Mouse (Mus musculus) limb, embryonic 12.5 days (tissue): Measurements from ENCODE around the gene Unc13b. TPM values are rescaled to one million over a fixed set of nuclear protein-coding genes. Genes with fewer than 3 reads are reported as not detected.
A peak's percentile ranks its signal among the peaks of the same experiment; 100 is the strongest.

ENCODE experiments used
- ATAC-seq: fragments of 200-750 bp; cut with Nextera tagmentation; 2 replicates; pipeline ENCODE4 v1.8.0; 2017; ENCODE audit warnings: low read depth, moderate TSS enrichment; ENCODE audit not compliant: insufficient number of reproducible peaks, insufficient read depth, low FRiP score, low TSS enrichment
- H3K27ac ChIP-seq: fragments of 300-500 bp; sonication (generic); 2 replicates; pipeline ENCODE4 v1.5.1; 2016; ENCODE audit warnings: mild to moderate bottlenecking, moderate library complexity
- H3K27me3 ChIP-seq: fragments of 300-500 bp; sonication (generic); 2 replicates; pipeline ENCODE4 v1.6.1; 2016; ENCODE audit warnings: mild to moderate bottlenecking, moderate library complexity
- H3K36me3 ChIP-seq: fragments of 300-500 bp; sonication (generic); 2 replicates; pipeline ENCODE4 v1.6.1; 2016; ENCODE audit warnings: mild to moderate bottlenecking, moderate library complexity
- H3K4me1 ChIP-seq: fragments of 300-500 bp; sonication (generic); replicated peaks from 2 replicates; pipeline ENCODE4 v1.6.1; 2016
- H3K4me2 ChIP-seq: fragments of 300-500 bp; sonication (generic); 2 replicates; pipeline ENCODE4 v1.6.1; 2016; ENCODE audit warnings: mild to moderate bottlenecking, moderate library complexity
- H3K4me3 ChIP-seq: fragments of 300-500 bp; sonication (generic); replicated peaks from 2 replicates; pipeline ENCODE4 v1.5.1; 2016; ENCODE audit warnings: mild to moderate bottlenecking
- H3K9ac ChIP-seq: fragments of 300-500 bp; sonication (generic); replicated peaks from 2 replicates; pipeline ENCODE4 v1.6.1; 2016; ENCODE audit warnings: mild to moderate bottlenecking, moderate library complexity
- H3K9me3 ChIP-seq: fragments of 300-500 bp; sonication (generic); 2 replicates; pipeline ENCODE4 v1.6.1; 2016; ENCODE audit warnings: mild to moderate bottlenecking, moderate library complexity
- WGBS: fragments of 180-500 bp; shearing (Covaris S2); methylation state at CpG from one replicate; pipeline ENCODE4 v1.1.7; 2016; 5-methylcytosine and 5-hydroxymethylcytosine counted together
- polyA plus RNA-seq: library from polyadenylated mRNA; unstranded; fragments of >200 nt; fragmentation: Nextera tagmentation; extraction: Ambion mirVana; gene quantifications from 2 replicates; pipeline ENCODE4 v1.2.1, GENCODE M21; 2016

The Unc13b gene
- polyA plus RNA-seq, 1 experiment from 2014 or later: 3.5 TPM

- Histone ChIP-seq H3K9ac (no peak overlapping the region), H3K9me3 (no peaks in the 10 kb centered on the region), H3K4me2 (no peak overlapping the region), H3K4me3 (no peak overlapping the region), H3K36me3 (no peaks in the 10 kb centered on the region), H3K4me1 (0 out of 2 replicates have a peak, but pooled peaks cover 6% of the 10 kb centered on the region), H3K27ac (no peak overlapping the region), H3K27me3 (no peaks in the 10 kb centered on the region)
- 77% methylated on average over 8 of the region's 8 CpGs for WGBS
- no peak for ATAC-seq
Measured at GRCm38 (mm10) chr4:43182474-43183168, 123.9 kb downstream of the Unc13b start.

- no peaks in the 10 kb centered on the region for H3K27me3 ChIP-seq
- no peaks in the 10 kb centered on the region for H3K9me3 ChIP-seq
- 0 out of 2 replicates have a peak, but pooled peaks cover 4% of the 10 kb centered on the region for H3K4me1 ChIP-seq
- WGBS: 92% methylated on average over 2 of the region's 2 CpGs
- ATAC-seq: no peak
- H3K36me3 ChIP-seq: no peaks in the 10 kb centered on the region
- no peak overlapping the region for H3K27ac ChIP-seq
- no peak overlapping the region for H3K9ac ChIP-seq
- H3K4me2 ChIP-seq: no peak overlapping the region
- no peak overlapping the region for H3K4me3 ChIP-seq
Measured at GRCm38 (mm10) chr4:43187439-43187838, 128.7 kb downstream of the Unc13b start.

- Histone ChIP-seq H3K4me1 (no peaks in the 10 kb centered on the region), H3K4me3 (no peak overlapping the region), H3K27me3 (no peaks in the 10 kb centered on the region), H3K4me2 (no peak overlapping the region), H3K9me3 (no peaks in the 10 kb centered on the region), H3K9ac (no peak overlapping the region), H3K36me3 (no peaks in the 10 kb centered on the region), H3K27ac (no peak overlapping the region)
- no peak for ATAC-seq
- whole genome bisulfite sequencing: 74% methylated on average over 5 of the region's 5 CpGs
Measured at GRCm38 (mm10) chr4:43189381-43189780, 130.6 kb downstream of the Unc13b start.

GRCm38 (mm10) chr4:43204946-43205345 is 146.2 kb downstream of the Unc13b start:
- H3K36me3 ChIP-seq: no peaks in the 10 kb centered on the region
- peaks cover 7% of the 10 kb centered on the region for H3K9me3 ChIP-seq
- 78% methylated on average over 2 of the region's 2 CpGs for WGBS
- H3K4me3 ChIP-seq: no peak overlapping the region
- no peak overlapping the region for H3K4me2 ChIP-seq
- no peak overlapping the region for H3K27ac ChIP-seq
- H3K4me1 ChIP-seq: peaks cover 12% of the 10 kb centered on the region
- no peaks in the 10 kb centered on the region for H3K27me3 ChIP-seq
- no peak overlapping the region for H3K9ac ChIP-seq
- ATAC-seq: no peak

- Histone ChIP-seq H3K36me3 (no peaks in the 10 kb centered on the region), H3K9ac (no peak overlapping the region), H3K27me3 (no peaks in the 10 kb centered on the region), H3K4me3 (no peak overlapping the region), H3K27ac (no peak overlapping the region), H3K4me2 (no peak overlapping the region), H3K4me1 (peaks cover 12% of the 10 kb centered on the region), H3K9me3 (peaks cover 7% of the 10 kb centered on the region)
- ATAC-seq: no peak
- 65% methylated on average over 4 of the region's 4 CpGs for WGBS
Measured at GRCm38 (mm10) chr4:43205571-43205970, 146.8 kb downstream of the Unc13b start.

- no peak for ATAC-seq
- WGBS: 81% methylated on average over 5 of the region's 5 CpGs
Measured at GRCm38 (mm10) chr4:43206989-43207388, 148.2 kb downstream of the Unc13b start.

GRCm38 (mm10) chr4:43209081-43209579 is 150.4 kb downstream of the Unc13b start:
- peak overlapping the region; percentile 53 for H3K9ac ChIP-seq
- no peaks in the 10 kb centered on the region for H3K27me3 ChIP-seq
- 6% methylated on average over 8 of the region's 8 CpGs for WGBS
- H3K4me1 ChIP-seq: peaks cover 12% of the 10 kb centered on the region
- no peaks in the 10 kb centered on the region for H3K36me3 ChIP-seq
- peak overlapping the region; percentile 34 for H3K4me3 ChIP-seq
- H3K4me2 ChIP-seq: peak overlapping the region; percentile 56
- ATAC-seq: no peak
- 0 out of 2 replicates have a peak overlapping the region, but pooled peaks have one; percentile 20 for H3K27ac ChIP-seq
- H3K9me3 ChIP-seq: no peaks in the 10 kb centered on the region

More at GRCm38 (mm10) chr4:43206989-43207388, 148.2 kb downstream of the Unc13b start:
- peaks cover under 1% of the 10 kb centered on the region; the same call in 1 of the 2 replicates for H3K9me3 ChIP-seq
- H3K36me3 ChIP-seq: no peaks in the 10 kb centered on the region
- H3K9ac ChIP-seq: no peak overlapping the region
- H3K27ac ChIP-seq: no peak overlapping the region
- H3K4me2 ChIP-seq: no peak overlapping the region
- H3K4me3 ChIP-seq: no peak overlapping the region
- no peaks in the 10 kb centered on the region for H3K27me3 ChIP-seq
- peaks cover 12% of the 10 kb centered on the region for H3K4me1 ChIP-seq

- Histone ChIP-seq H3K36me3 (no peaks in the 10 kb centered on the region), H3K4me3 (peak overlapping the region; percentile 34; the same call in 1 of the 2 replicates), H3K27ac (0 out of 2 replicates have a peak overlapping the region, but pooled peaks have one; percentile 20), H3K27me3 (no peaks in the 10 kb centered on the region), H3K9me3 (no peaks in the 10 kb centered on the region), H3K9ac (no peak overlapping the region), H3K4me2 (peak overlapping the region; percentile 56), H3K4me1 (peaks cover 12% of the 10 kb centered on the region)
- WGBS: 56% methylated on average over 6 of the region's 6 CpGs
- no peak for ATAC-seq
Measured at GRCm38 (mm10) chr4:43209673-43210072, 150.9 kb downstream of the Unc13b start.

GRCm38 (mm10) chr4:43216491-43216890 is 157.7 kb downstream of the Unc13b start:
- H3K27me3 ChIP-seq: no peaks in the 10 kb centered on the region
- no peak for ATAC-seq
- 60% methylated on average over 3 of the region's 3 CpGs for WGBS
- no peak overlapping the region for H3K27ac ChIP-seq
- no peak overlapping the region for H3K4me3 ChIP-seq
- H3K4me2 ChIP-seq: no peak overlapping the region
- no peaks in the 10 kb centered on the region for H3K9me3 ChIP-seq
- no peaks in the 10 kb centered on the region for H3K36me3 ChIP-seq
- no peaks in the 10 kb centered on the region for H3K4me1 ChIP-seq
- no peak overlapping the region for H3K9ac ChIP-seq

- WGBS: 93% methylated on average over 1 of the region's 1 CpGs
- ATAC-seq: no peak
- H3K27ac ChIP-seq: no peak overlapping the region
Measured at GRCm38 (mm10) chr4:43217997-43218396, 159.2 kb downstream of the Unc13b start.

GRCm38 (mm10) chr4:43231821-43232220 is 173.1 kb downstream of the Unc13b start:
- no peaks in the 10 kb centered on the region for H3K36me3 ChIP-seq
- H3K4me3 ChIP-seq: no peak overlapping the region
- no peak overlapping the region for H3K27ac ChIP-seq
- no peak overlapping the region for H3K4me2 ChIP-seq
- ATAC-seq: no peak
- WGBS: 87% methylated on average over 3 of the region's 3 CpGs
- H3K9ac ChIP-seq: no peak overlapping the region
- H3K27me3 ChIP-seq: no peaks in the 10 kb centered on the region
- no peaks in the 10 kb centered on the region for H3K9me3 ChIP-seq
- no peaks in the 10 kb centered on the region for H3K4me1 ChIP-seq

More at GRCm38 (mm10) chr4:43217997-43218396, 159.2 kb downstream of the Unc13b start:
- H3K4me2 ChIP-seq: no peak overlapping the region
- no peaks in the 10 kb centered on the region for H3K27me3 ChIP-seq
- H3K9me3 ChIP-seq: no peaks in the 10 kb centered on the region
- H3K9ac ChIP-seq: no peak overlapping the region
- H3K36me3 ChIP-seq: no peaks in the 10 kb centered on the region
- no peaks in the 10 kb centered on the region for H3K4me1 ChIP-seq
- H3K4me3 ChIP-seq: no peak overlapping the region
